Mouse (Mus musculus) ovary, postnatal 36 days (tissue): ENCODE measurements around the gene Adgrb3.
"Not testable (repeated sequence)": the region's sequence is repeated elsewhere in the genome, so short reads cannot be mapped to it uniquely, and the experiment has no call there.

Experiments
- DNase-seq: peaks from one replicate; pipeline ENCODE4 v3.0.0; 2022; ENCODE audit warnings: low spot score, mixed read lengths

The Adgrb3 gene

DNA sequence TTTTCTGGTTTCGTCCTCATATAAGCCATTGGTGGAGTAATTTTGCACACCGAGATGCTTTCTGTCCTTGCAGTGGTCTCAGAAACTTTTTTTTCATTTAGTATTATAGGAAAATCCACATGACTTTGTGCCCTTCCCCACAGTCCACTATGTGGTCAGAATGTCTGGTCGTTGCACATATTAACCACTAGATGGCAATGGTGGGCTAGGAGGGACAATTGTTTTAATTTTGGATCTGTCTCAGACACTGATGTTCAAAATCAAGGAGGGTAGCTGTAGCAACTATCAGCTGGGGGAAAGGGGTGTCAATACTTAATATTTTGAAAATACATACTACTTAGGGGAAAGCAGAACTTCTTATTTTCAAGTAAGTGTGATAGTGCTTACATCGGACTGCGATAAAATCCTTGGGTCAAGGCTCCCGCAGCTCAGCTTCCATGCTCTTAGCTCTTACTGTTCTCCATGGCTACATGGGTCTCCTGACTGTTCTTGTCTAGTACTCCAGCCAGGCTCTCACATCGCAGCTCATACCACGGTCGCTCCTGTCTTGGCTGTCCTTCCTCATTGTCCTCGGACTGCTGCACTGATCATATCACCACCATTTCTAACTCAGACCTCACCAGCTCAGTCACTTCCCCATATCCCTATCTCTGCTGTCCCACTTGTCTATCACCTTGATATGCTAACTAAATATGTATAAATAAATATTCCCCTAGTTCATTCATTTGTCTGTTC is 319.0 kb downstream of the Adgrb3 start:
- no peak for DNase-seq

DNA sequence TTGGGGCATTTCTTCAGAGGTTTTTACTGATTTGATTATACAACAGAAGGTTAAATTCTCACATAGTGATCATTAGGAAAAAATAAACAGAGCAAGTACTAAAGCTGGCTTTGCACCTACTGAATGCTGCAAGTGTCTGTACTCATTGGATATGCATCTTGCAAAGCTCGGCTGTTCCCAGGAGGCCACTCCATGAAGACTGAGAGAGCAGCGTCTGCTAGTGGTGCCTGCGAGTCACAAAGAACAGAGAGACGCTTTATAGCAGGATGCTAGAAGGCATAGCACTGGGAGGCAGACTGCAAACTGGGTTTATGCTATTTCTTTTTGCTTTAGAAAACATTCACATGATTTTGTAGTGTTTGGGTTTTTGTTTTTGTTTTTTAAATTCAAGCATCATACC is 325.2 kb downstream of the Adgrb3 start:
- DNase-seq: no peak

GRCm38 (mm10) chr1:25503524-25503923 is 326.0 kb downstream of the Adgrb3 start:
- DNase-seq: no peak

- no peak for DNase-seq
These were observed 334.1 kb downstream of the Adgrb3 start for GRCm38 (mm10) chr1:25495202-25495914.

DNA sequence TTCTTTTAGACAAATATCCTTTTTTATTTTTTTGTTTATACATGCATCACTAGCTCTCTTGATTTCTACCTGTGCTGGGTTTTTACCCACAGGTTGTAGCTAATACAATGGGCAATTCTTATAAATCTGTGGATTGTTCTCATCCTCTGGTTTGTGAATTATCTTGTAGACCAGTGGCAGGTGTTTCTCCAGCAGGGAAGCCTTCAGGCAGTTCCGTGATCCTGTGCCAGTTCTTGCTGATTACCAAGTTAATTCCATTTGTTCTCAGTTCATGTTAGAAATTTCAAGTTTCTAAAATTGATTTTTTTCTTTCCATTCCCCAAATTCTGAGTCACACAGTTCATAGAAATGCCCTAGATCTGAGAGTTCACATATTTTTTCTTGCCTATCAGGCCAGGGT is 338.0 kb downstream of the Adgrb3 start:
- no peak for DNase-seq

DNA sequence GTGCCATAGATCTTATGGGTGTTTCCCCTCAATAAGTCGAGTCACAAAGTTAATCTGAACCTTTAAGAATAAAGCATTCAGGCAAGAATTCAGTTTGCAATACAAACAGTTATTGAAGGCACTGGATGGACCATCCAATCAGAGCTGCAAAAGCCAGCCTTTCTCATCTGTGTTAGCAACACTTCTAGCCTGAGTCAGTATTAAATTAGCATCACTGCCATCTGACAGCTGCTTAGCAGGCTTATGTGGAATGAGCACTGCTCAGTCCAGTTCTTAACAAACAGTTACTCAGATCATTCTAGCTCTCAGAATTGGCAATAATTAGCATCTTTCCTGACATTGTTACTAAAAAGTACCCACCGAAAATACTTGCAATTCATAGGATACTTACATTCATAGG is 339.3 kb downstream of the Adgrb3 start:
- DNase-seq: no peak

- DNase-seq: no peak
These were observed 353.8 kb downstream of the Adgrb3 start for GRCm38 (mm10) chr1:25475699-25476098.

GRCm38 (mm10) chr1:25474469-25474868 is 355.0 kb downstream of the Adgrb3 start:
- no peak for DNase-seq

- DNase-seq: not testable (repeated sequence)
These were observed 357.9 kb downstream of the Adgrb3 start for GRCm38 (mm10) chr1:25471612-25472011.

GRCm38 (mm10) chr1:25462612-25463011 is 366.9 kb downstream of the Adgrb3 start:
- DNase-seq: no peak

GRCm38 (mm10) chr1:25435506-25435905 is 394.0 kb downstream of the Adgrb3 start:
- no peak for DNase-seq

DNA sequence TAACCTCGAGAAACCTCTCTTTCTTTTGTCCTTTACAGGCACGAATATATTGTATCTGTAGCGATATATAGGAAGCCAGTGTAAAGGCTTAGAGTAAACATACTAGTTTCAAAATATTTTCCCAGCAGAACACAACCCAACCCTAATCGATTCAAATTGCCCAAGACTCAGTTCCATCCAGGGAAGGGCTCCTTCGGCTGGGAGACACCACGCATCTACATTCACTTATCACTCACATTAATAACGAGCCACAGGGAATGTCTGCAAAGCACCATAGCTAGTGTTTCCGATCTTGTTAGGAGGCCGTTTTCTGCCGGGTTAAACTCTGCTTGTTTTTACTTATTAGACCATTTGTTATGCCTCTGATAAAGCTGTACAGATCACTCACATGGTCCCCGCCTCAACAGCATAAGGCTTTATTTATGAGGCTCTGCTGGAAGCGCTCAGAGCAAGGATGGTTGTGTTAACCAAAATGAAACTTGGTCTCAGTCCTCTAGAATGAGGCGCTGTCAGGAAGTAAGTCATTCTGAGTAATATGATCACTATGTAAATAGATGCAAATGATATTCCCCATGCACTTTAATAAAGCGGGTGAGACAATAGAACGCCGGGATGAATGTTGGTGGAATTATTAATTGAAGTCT is 399.2 kb downstream of the Adgrb3 start:
- no peak for DNase-seq

DNA sequence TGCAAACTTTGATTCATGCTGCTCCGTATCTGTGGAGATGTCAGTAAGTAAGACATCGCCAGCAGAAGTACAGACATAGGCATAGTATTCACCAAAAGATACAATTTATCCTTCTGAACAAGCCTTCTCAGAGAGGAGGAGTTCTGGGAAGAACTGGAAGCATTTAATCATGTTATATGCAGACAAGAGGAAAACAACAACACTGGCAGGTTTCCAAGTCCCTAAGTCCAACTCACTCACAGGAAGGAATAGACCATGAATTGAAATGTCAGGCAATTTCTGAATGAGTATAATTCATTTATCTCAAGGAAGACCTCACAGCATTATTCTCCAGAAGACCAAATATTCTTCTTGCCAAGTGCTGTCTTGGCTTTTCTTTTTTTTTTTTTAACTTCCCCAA is 408.8 kb downstream of the Adgrb3 start:
- DNase-seq: no peak

DNA sequence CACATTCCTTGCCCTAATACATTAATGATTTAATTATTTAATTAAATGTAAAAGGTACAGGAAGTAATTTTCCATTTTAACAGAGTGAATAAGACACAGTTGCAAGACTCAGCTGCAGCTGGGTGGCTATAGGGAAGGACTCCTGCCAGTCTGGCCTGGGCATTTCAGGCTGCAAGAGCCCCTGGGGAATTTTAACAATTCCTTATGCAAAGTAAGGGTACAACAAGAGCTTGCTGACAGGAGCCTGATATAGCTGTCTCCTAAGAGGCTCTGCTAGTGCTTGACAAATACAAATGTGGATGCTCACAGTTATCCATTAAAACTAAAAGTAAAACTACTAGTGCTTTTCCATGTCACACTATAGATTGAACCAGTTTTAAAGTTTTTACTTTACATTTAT is 410.1 kb downstream of the Adgrb3 start:
- DNase-seq: no peak

GRCm38 (mm10) chr1:25415084-25415483 is 414.4 kb downstream of the Adgrb3 start:
- no peak for DNase-seq

DNA sequence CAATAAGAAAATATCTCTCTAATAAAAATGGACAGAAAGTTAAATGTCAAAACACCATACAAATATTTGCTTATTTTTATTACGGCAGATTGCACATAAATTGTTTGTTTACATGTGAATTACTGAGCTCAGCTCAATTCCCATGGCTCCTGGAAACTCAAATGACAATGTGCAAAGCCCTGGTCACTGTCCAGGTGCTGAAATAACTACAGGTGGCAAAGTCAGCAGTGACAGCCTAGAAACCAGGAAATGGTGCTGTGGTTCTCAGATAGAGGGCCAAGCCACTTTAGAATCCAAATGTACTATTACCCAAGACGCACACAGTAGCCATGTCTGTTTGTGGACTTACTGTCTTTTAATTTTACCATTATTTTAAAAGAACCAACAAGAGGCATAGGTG is 465.3 kb downstream of the Adgrb3 start:
- no peak for DNase-seq

DNA sequence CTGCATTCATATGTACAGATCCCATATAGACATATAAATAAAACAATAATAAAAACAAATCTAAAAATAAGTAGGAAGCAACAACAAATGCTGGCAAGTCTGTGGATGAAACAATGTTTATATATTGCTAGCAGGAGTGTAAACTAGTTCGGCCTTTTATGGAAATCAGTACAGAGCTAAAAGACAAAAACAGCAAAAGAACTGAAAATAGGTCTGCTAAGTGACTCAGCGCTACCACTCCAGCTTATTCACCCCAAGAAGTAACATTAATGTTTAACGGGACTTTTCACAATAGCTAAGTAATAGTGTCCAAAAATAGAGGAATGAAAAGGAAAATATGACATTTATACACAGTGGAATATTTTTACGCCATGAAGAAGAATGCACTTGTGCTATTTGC is 471.0 kb downstream of the Adgrb3 start:
- DNase-seq: no peak

- DNase-seq: no peak
These were observed 474.0 kb downstream of the Adgrb3 start for GRCm38 (mm10) chr1:25355486-25355885.

GRCm38 (mm10) chr1:25344876-25345275 is 484.6 kb downstream of the Adgrb3 start:
- no peak for DNase-seq

DNA sequence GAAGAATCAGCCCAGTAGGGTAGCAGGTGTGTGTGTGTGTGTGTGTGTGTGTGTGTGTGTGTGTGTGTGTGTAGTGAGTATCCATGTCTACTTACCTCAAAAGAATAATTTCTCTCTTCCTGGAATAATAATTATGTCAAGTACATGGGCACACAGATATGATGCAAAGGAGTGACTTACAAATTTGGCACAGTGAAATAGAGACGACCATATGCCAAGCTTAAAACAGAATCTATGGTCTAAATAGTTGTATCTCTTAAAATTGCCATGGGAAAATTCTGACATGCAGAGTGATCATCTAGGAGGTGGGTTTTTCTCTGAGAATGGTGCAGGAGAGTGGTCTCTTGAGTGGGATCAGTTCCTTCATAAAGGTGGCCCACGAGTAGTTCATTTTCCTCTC is 504.1 kb downstream of the Adgrb3 start:
- no peak for DNase-seq

DNA sequence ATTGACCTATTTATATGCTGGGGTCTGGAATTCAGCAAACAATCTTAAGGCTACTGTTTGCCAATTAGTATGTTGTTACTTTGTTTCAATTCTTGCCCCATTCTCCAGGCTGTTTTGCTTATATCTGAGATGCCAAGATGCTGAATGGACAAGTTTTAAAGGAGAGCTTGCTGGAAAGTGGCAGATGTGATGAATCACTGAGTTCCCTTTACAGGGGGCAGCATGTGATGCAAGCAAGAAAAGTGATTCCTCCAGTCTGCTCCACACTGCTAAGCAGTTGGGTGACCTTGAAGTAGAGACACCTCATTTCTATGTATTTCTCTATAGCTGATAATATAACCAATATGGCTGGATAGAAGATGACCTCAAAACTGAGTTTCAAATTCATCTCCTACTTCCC is 512.4 kb downstream of the Adgrb3 start:
- DNase-seq: no peak

GRCm38 (mm10) chr1:25312344-25312743 is 517.2 kb downstream of the Adgrb3 start:
- DNase-seq: no peak

- DNase-seq: no peak
These were observed 519.4 kb downstream of the Adgrb3 start for GRCm38 (mm10) chr1:25310066-25310465.
